Mouse (Mus musculus) neural tube, embryonic 15.5 days (tissue): ENCODE results near the gene Gm37240. TPM values are rescaled to one million over a fixed set of nuclear protein-coding genes. Genes with fewer than 3 reads are reported as not detected.

Source experiments
- ATAC-seq: fragments of 200-750 bp; cut with Nextera tagmentation; 2 replicates; pipeline ENCODE4 v1.8.0; 2017; ENCODE audit warnings: mild to moderate bottlenecking, moderate TSS enrichment, moderate library complexity; ENCODE audit not compliant: low FRiP score
- H3K27ac ChIP-seq: fragments of 300-500 bp; sonication (generic); replicated peaks from 2 replicates; pipeline ENCODE4 v1.5.1; 2015; ENCODE audit warnings: mild to moderate bottlenecking, inconsistent platforms
- H3K27me3 ChIP-seq: fragments of 300-500 bp; sonication (generic); replicated peaks from 2 replicates; pipeline ENCODE4 v1.6.1; 2015; ENCODE audit warnings: inconsistent platforms
- H3K36me3 ChIP-seq: fragments of 300-500 bp; sonication (generic); 2 replicates; pipeline ENCODE4 v1.6.1; 2015; ENCODE audit warnings: inconsistent platforms
- H3K4me1 ChIP-seq: fragments of 300-500 bp; sonication (generic); 2 replicates; pipeline ENCODE4 v1.6.1; 2015; ENCODE audit warnings: inconsistent platforms
- H3K4me2 ChIP-seq: fragments of 300-500 bp; sonication (generic); 2 replicates; pipeline ENCODE4 v1.6.1; 2015; ENCODE audit warnings: inconsistent platforms, mild to moderate bottlenecking, moderate library complexity
- H3K4me3 ChIP-seq: fragments of 300-500 bp; sonication (generic); replicated peaks from 2 replicates; pipeline ENCODE4 v1.5.1; 2015; ENCODE audit warnings: mild to moderate bottlenecking, inconsistent platforms
- H3K9ac ChIP-seq: fragments of 300-500 bp; sonication (generic); replicated peaks from 2 replicates; pipeline ENCODE4 v1.6.1; 2015; ENCODE audit warnings: mild to moderate bottlenecking, inconsistent platforms
- H3K9me3 ChIP-seq: fragments of 300-500 bp; sonication (generic); replicated peaks from 2 replicates; pipeline ENCODE4 v1.6.1; 2016; ENCODE audit warnings: inconsistent platforms
- WGBS: fragments of 180-500 bp; shearing (Covaris S2); methylation state at CpG from one replicate; pipeline ENCODE4 v1.1.7; 2015; ENCODE audit warnings: mixed read lengths; 5-methylcytosine and 5-hydroxymethylcytosine counted together
- polyA plus RNA-seq: library from polyadenylated mRNA; unstranded; fragments of >200 nt; fragmentation: Nextera tagmentation; extraction: Ambion mirVana; gene quantifications from 2 replicates; pipeline ENCODE4 v1.2.1, GENCODE M21; 2015

The Gm37240 gene
- polyA plus RNA-seq, 1 experiment from 2014 or later = 0.99 TPM

GRCm38 (mm10) chr3:84615050-84615855, 1272.1 kb downstream of the Gm37240 start:
- WGBS = 27% methylated on average over 5 of the region's 5 CpGs
- ATAC-seq = no peak; the same call in 1 of the 2 replicates

GRCm38 (mm10) chr3:84610183-84610710, 1277.1 kb downstream of the Gm37240 start:
- H3K27me3 ChIP-seq = no peaks in the 10 kb centered on the region
- no peaks in the 10 kb centered on the region for H3K4me1 ChIP-seq
- no peak overlapping the region for H3K4me3 ChIP-seq
- no peak for ATAC-seq
- H3K4me2 ChIP-seq = no peak overlapping the region
- H3K36me3 ChIP-seq = no peaks in the 10 kb centered on the region
- 72% methylated on average over 9 of the region's 9 CpGs for WGBS
- no peaks in the 10 kb centered on the region for H3K9me3 ChIP-seq
- H3K9ac ChIP-seq = no peak overlapping the region
- H3K27ac ChIP-seq = no peak overlapping the region

More at GRCm38 (mm10) chr3:84615050-84615855, 1272.1 kb downstream of the Gm37240 start:
- H3K27me3 ChIP-seq = no peaks in the 10 kb centered on the region
- no peaks in the 10 kb centered on the region for H3K36me3 ChIP-seq
- H3K9me3 ChIP-seq = no peaks in the 10 kb centered on the region
- H3K4me1 ChIP-seq = no peaks in the 10 kb centered on the region
- no peak overlapping the region for H3K27ac ChIP-seq
- H3K4me2 ChIP-seq = no peak overlapping the region
- no peak overlapping the region for H3K9ac ChIP-seq
- H3K4me3 ChIP-seq = no peak overlapping the region

DNA sequence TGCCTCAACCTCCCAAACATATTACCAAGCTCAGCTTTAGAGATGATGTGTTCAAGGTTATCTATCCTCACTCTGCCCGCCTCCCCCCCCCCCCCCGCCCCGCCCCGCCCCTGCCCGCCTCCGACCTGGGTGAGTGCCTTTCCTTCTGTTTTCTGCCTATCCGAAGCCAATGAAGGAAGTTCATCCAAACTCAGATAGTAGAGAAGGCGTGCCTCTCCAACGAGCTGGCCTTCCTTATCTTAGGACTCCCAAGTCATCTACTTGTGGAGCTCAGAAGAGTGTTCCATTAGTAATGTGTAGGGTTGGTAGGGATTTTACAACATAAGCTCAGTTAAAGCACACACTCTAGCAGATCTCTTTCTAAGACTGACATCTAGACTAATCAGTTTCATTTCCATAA, 1284.1 kb downstream of the Gm37240 start:
- H3K9me3 ChIP-seq = no peaks in the 10 kb centered on the region
- no peaks in the 10 kb centered on the region for H3K36me3 ChIP-seq
- H3K4me1 ChIP-seq = no peaks in the 10 kb centered on the region
- ATAC-seq = no peak
- H3K4me2 ChIP-seq = no peak overlapping the region
- no peak overlapping the region for H3K4me3 ChIP-seq
- H3K27ac ChIP-seq = no peak overlapping the region
- H3K9ac ChIP-seq = no peak overlapping the region
- H3K27me3 ChIP-seq = no peaks in the 10 kb centered on the region
- 78% methylated on average over 7 of the region's 9 CpGs for WGBS

- Histone ChIP-seq H3K4me3 (no peak overlapping the region), H3K9me3 (no peaks in the 10 kb centered on the region), H3K9ac (no peak overlapping the region), H3K36me3 (no peaks in the 10 kb centered on the region), H3K27ac (no peak overlapping the region), H3K4me2 (no peak overlapping the region), H3K27me3 (no peaks in the 10 kb centered on the region), H3K4me1 (no peaks in the 10 kb centered on the region)
- ATAC-seq = no peak
- 98% methylated on average over 2 of the region's 2 CpGs for WGBS
These were observed 1284.6 kb downstream of the Gm37240 start for GRCm38 (mm10) chr3:84602759-84603158.

DNA sequence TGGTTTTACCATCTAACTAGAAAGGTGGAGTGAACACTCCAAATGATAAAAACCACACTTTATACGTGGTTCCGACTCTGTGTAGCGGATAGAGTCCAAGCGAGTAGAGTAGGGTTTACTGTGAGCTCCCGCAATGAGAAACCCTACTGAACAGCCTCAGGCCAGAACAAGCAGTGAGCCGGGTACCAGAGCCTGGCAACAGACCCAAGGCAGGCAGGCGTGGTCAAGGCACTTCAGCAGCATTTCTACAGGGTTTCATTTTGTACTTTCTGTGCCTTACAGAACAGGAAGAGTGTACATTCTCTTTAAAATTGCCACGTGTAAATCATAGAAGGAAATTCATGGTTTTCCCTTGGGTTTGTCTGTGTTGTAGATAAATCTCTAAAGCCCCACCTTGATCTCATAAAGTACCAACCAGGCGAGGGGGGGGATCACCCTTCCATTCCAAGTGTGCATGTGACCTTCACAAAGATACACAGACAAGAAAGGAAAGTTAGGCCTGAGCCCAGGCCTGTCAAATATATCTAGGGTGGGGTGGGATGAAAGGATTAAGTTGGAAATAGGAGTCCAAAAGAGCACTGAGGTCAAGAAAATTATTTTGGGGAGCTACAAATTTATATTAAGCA, 1285.3 kb downstream of the Gm37240 start:
- ATAC-seq = no peak

DNA sequence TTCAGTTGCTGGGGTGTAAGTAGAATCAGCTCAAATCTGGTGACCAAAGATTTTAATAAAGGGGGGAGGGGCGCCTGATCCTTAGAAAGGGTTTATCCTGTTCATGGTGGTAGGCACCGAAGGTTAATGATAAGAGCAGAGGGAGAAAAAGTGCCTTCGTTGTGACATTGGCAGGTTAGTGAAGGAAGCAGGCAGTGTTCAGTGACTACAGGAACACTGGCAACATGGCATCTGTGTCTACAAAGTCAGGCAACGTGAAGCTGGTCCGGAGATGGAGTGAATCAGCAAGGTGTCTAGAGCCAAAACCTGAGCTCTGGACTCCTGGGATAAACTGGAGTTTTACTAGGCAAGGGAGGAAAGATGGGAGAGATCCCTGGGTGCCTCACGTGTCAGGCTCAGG, 1288.6 kb downstream of the Gm37240 start:
- Histone ChIP-seq H3K4me3 (no peak overlapping the region), H3K4me1 (peaks cover 4% of the 10 kb centered on the region; the same call in 1 of the 2 replicates), H3K36me3 (no peaks in the 10 kb centered on the region), H3K27me3 (no peaks in the 10 kb centered on the region), H3K9me3 (no peaks in the 10 kb centered on the region), H3K4me2 (no peak overlapping the region), H3K27ac (no peak overlapping the region), H3K9ac (no peak overlapping the region)
- WGBS = 88% methylated on average over 6 of the region's 6 CpGs
- ATAC-seq = no peak

More for the DNA sequence above, 1285.3 kb downstream of the Gm37240 start:
- Histone ChIP-seq H3K36me3 (no peaks in the 10 kb centered on the region), H3K9ac (no peak overlapping the region), H3K9me3 (no peaks in the 10 kb centered on the region), H3K27me3 (no peaks in the 10 kb centered on the region), H3K4me2 (no peak overlapping the region), H3K4me3 (no peak overlapping the region), H3K27ac (no peak overlapping the region), H3K4me1 (no peaks in the 10 kb centered on the region)
- 88% methylated on average over 9 of the region's 9 CpGs for WGBS

DNA sequence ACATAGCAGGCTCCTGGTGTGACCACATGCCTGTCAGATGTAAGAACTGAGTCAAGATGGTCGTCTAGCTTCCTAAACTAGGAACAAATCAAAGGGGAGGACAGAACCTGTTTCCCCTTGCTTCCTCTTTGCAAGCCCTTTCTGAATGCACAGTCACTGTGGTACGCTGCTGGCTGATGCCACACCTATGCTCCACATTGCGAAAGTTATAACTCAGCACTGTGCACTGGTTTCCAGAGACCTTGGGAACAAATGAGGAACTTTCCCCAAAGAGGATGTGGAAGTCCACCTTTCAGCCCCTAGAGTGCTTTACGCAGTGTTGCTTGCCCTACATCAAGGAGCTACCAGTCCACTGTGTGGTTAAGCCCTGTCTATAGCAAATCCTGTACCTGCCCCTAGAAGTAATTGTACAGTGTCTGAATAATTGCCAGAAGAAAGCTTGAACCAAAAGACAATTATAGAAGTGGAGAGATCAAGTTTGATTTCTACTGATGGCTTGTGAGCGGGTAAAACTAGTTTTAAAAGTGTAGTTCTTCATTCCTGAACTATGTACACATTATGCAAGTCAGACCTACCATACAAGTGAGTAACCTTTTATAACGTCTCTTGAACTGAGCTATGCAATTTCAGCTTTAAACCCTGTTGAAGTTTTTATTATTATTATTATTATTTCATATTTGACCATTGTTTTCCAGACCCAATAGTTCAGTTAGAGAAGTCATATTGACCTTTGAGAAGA, 1289.2 kb downstream of the Gm37240 start:
- no peaks in the 10 kb centered on the region for H3K27me3 ChIP-seq
- no peak overlapping the region for H3K9ac ChIP-seq
- 88% methylated on average over 6 of the region's 6 CpGs for WGBS
- H3K4me2 ChIP-seq = no peak overlapping the region
- no peak for ATAC-seq
- H3K27ac ChIP-seq = no peak overlapping the region
- no peaks in the 10 kb centered on the region for H3K9me3 ChIP-seq
- no peaks in the 10 kb centered on the region for H3K36me3 ChIP-seq
- no peak overlapping the region for H3K4me3 ChIP-seq
- H3K4me1 ChIP-seq = peaks cover 4% of the 10 kb centered on the region; the same call in 1 of the 2 replicates

DNA sequence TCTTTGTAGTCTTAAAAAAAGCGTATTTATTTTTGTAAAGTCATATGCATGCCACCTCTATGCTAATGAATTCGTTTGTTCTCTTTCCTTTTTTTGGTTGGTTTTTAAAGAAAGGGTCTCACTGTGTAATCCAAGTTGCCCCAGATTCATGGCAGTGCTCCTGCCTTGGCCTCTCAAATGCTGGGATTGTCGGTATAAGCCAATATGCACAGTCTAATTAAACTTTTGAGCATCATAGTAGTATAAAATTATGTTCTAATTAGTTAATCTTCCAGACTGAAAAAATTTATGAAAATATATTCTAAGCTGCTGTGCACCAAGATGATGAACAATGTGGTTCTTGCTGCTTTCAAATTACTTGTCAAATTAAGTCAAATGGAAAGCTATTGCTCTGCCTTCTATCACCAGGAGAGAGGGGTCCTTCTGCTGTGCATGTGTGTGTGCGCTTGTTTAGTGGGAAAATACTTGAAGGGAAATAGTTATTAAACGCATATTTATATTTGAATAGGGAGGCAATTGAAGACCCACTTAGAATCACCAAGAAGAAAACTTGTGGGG, 1291.6 kb downstream of the Gm37240 start:
- WGBS = 33% methylated on average over 5 of the region's 5 CpGs
- Histone ChIP-seq H3K9me3 (no peaks in the 10 kb centered on the region), H3K27me3 (no peaks in the 10 kb centered on the region), H3K9ac (no peak overlapping the region), H3K36me3 (no peaks in the 10 kb centered on the region), H3K27ac (no peak overlapping the region), H3K4me2 (peak overlapping the region; percentile 42), H3K4me3 (peak overlapping the region; percentile 16; the same call in 1 of the 2 replicates), H3K4me1 (peaks cover 4% of the 10 kb centered on the region; the same call in 1 of the 2 replicates)
- ATAC-seq = no peak

DNA sequence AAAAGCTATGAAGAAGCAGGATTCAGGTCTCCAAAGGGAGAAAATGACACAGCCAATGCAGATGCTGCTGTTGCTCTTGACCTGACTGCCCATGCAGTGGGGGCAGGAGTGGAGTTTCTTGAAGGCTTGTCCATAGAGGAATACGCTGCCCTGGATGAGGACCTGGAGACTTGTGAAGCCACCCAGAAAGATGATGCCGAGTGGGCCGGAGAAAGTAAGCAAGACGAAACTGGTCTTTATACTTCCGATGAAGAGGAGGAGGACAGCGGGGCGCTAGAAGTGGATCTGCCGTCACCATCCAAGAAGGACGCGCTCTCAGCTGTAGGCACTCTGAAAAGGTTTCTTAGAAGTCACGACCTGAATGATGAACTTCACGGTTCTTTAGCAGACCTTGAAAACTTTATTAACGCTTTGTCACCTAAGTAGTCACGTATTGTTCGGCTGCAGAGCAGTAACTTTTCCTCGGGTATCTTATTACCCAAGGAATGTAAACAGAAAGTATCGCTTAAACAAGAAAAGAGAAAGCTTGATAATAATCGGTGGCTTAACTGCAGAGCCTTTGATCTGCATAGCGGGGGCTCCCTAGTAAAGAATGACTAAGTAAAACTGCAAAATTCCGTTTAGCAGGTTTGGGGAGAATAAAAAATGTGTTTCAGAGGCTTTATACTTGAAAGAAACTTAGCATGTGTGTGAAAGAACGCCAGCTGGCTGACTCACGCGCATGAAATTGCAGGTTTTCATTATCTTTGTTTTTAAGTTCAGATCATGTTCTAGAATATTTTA, 1292.2 kb downstream of the Gm37240 start:
- no peak overlapping the region for H3K27ac ChIP-seq
- H3K4me3 ChIP-seq = peak overlapping the region; percentile 16; the same call in 1 of the 2 replicates
- peaks cover 4% of the 10 kb centered on the region; the same call in 1 of the 2 replicates for H3K4me1 ChIP-seq
- 6% methylated on average over 23 of the region's 23 CpGs for WGBS
- no peak for ATAC-seq
- no peaks in the 10 kb centered on the region for H3K36me3 ChIP-seq
- H3K9ac ChIP-seq = no peak overlapping the region
- H3K27me3 ChIP-seq = no peaks in the 10 kb centered on the region
- H3K9me3 ChIP-seq = no peaks in the 10 kb centered on the region
- peak overlapping the region; percentile 42 for H3K4me2 ChIP-seq

- no peaks in the 10 kb centered on the region for H3K27me3 ChIP-seq
- H3K4me1 ChIP-seq = peaks cover 4% of the 10 kb centered on the region; the same call in 1 of the 2 replicates
- no peak within 1 kb of the TSS for H3K9ac ChIP-seq
- no peak within 1 kb of the TSS for H3K4me3 ChIP-seq
- no peak for ATAC-seq
- no peak within 1 kb of the TSS for H3K4me2 ChIP-seq
- no peaks in the 10 kb centered on the region for H3K36me3 ChIP-seq
- no peak within 1 kb of the TSS for H3K27ac ChIP-seq
- 94% methylated on average over 2 of the region's 2 CpGs for WGBS
- H3K9me3 ChIP-seq = no peaks in the 10 kb centered on the region
These were observed 1294.0 kb downstream of the Gm37240 start, which contains the start of gene Tigd4 for GRCm38 (mm10) chr3:84593274-84593673. Gene Tigd4, plus strand, starts transcription at chr3:84593574.
